Mouse (Mus musculus) right cerebral cortex, adult 18-20 months (tissue): Measurements from ENCODE around the gene Tomt.

Experiments used
- DNase-seq: peaks from one replicate; pipeline ENCODE4 v3.0.0; 2022; ENCODE audit warnings: mixed read lengths

Gene Tomt

DNA sequence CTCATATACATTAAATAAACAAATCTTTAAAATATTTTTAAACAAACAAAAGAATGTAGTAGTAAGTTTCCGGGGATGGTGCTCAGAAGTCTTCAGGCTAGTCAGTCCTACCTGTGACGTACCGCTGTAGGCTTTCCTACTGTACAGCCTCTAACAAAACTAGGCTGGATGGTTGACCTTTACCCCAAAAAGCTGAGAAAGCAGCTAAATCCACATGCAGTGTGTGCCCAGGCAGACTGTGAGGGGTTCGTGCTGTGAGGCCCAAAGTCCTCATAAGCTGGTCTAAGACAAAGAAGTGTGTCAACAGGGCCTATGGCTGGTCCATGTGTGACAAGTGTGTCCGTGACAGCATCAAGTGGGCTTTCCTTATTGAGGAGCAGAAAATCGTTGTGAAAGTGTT, 53.3 kb downstream of the Tomt start:
- no peak for DNase-seq

DNA sequence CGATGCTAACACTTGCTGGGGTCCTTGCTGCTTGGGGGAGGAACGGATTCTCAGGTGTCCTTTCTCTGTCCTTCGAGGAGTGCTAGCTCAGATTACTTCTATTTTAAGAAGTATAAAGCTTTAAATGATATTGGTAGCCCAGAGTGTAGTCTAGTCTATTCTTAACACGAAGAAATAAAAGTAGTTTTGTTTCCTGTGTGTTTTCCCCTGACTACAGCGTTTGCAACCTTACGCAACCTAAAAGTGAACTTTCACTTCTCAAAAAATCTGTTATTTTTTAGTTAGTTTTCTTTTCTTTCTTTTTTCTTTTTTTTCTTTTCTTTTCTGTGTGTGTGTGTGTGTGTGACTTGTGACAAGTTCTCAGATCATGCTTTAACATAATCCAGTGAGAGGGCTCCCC, 54.5 kb downstream of the Tomt start:
- no peak for DNase-seq
